Mouse (Mus musculus) spleen, postnatal 14 days (tissue): ENCODE measurements around the gene Gm17581.

Source experiments
- DNase-seq, 2 experiments: peaks; one replicate each; pipeline ENCODE4 v3.0.0; 2021 to 2022; ENCODE audit warnings: low spot score in 2 of 2

Gene Gm17581

DNA sequence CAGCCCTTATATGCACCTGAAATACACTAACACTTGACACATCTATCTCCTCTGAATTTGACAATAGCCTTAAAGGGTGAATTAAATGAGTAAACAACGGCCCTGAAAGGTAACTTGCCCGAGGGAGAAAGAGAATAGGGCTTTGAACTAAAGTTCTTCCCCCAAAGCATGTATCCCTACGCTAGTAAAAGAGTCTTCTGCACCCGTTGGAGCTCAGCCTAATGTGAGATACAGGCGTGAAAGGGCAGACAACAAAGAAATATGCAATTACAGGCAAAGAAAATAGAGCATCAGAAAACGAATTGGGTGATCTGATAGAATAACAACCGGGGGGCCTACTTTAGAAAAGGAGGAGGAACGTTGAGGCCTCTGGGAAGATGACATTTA lies 44.3 kb downstream of the Gm17581 start:
- DNase-seq = no peak

DNA sequence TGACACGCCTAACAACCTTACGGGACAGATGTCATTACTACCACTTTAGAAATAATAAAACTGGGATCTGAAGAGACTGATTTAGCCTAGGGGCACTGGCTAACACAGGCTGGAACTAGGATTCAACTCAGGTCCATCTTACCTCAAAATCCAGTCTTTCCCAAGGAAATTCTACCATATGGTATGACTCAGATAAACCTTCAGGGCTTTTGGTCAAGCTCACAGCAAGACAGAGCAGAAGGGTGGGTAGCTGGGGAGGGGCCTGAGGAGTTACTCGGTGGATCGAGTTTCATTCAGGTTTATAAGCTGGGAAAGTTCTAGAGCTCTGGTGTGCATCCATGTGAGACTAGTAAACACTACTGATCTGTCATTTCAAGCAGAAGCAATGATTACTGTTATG lies 46.5 kb downstream of the Gm17581 start:
- DNase-seq = no peak

DNA sequence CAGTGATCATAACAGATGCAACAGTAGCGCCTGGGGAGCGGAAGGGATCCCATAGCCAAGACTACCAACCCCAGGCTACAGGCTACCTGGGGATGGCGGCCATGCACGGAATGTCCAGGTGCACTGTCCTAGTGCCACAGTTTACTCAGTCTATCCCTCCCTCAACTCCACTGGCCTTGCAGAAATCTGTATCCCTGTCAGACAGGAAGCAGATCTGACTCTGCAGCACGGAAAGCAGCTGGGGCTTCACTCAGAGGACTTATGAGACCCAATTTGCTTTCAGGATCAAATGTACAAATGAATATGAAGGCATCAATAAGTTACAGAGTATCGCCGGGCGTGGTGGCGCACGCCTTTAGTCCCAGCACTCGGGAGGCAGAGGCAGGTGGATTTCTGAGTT lies 47.9 kb downstream of the Gm17581 start:
- no peak for DNase-seq

- no peak for DNase-seq
These were observed 49.1 kb downstream of the Gm17581 start for GRCm38 (mm10) chr2:155686572-155686971.
